In genomic region chr5:35540555-35540954, GRCm38 (mm10) we compare ENCODE assay signal across 16 mouse cellular contexts. TPM values are rescaled to one million over a fixed set of nuclear protein-coding genes. Genes with fewer than 3 reads are reported as not detected.
DNase-seq lines count a peak whose midpoint lies in the region; ATAC-seq and TF ChIP-seq lines count a peak whose summit lies in the region.
"Had no signal": no experiment of that assay in that cellular context is flagged by ENCODE, and none has a peak within 500 bp of the region (broad histone marks: within the 10 kb centered on the region; RNA-seq: fewer than 3 reads in every experiment).

No protein-coding gene starts in this region.

- no peak for TF ChIP-seq POLR2A in liver, adult 2 months (IDR thresholded peaks at IDR 0.05; ENCODE audit: extremely low read depth, insufficient read depth, low read length)

- no peak overlapping the region for H3K4me2 ChIP-seq in intestine, embryonic 16.5 days (ENCODE audit: low read depth, low read length)
- no peak overlapping the region for H3K4me2 ChIP-seq in stomach, embryonic 15.5 days
- H3K4me2 ChIP-seq: hindbrain, embryonic 15.5 days had no signal

- no peaks in the 10 kb centered on the region for H3K4me1 ChIP-seq in liver, adult 2 months (ENCODE audit: control insufficient read depth, insufficient read depth, low read length)
- H3K4me1 ChIP-seq in embryonic facial prominence, embryonic 10.5 days, result peaks cover 27% of the 10 kb centered on the region
- H3K4me1 ChIP-seq in intestine, embryonic 16.5 days (ENCODE audit: control insufficient read depth, insufficient read depth, low read length), result peaks cover 6% of the 10 kb centered on the region; the same call in 1 of the 2 replicates
- H3K4me1 ChIP-seq in stomach, embryonic 15.5 days, result peaks cover 7% of the 10 kb centered on the region; the same call in 1 of the 2 replicates
- H3K4me1 ChIP-seq: hindbrain, embryonic 15.5 days had no signal

- no peak overlapping the region for H3K4me3 ChIP-seq in liver, adult 2 months (ENCODE audit: insufficient read depth, low read depth, low read length)
- H3K4me3 ChIP-seq in embryonic facial prominence, embryonic 10.5 days, result no peak overlapping the region
- H3K4me3 ChIP-seq in intestine, embryonic 16.5 days (ENCODE audit: low read length), result no peak overlapping the region
- H3K4me3 ChIP-seq in stomach, embryonic 15.5 days (replicated peaks), result no peak overlapping the region
- H3K4me3 ChIP-seq: erythroblast, embryonic 14.5 days; hindbrain, embryonic 15.5 days had no signal

- DNase-seq in liver, adult 2 months (ENCODE audit: extremely low read depth, low read depth, low spot score), result peak; percentile 9
- DNase-seq in liver, result no peak
- DNase-seq in embryonic facial prominence, embryonic 10.5 days (ENCODE audit: low spot score), result peak; percentile 25
- no peak for DNase-seq in right cerebral cortex, postnatal 14 days
- DNase-seq in spleen, postnatal 14 days (ENCODE audit: low spot score in 2 of 2), result no peak
- DNase-seq: cerebellum, adult 9-11 months; heart, adult 11 months; right cerebral cortex, adult 18-20 months; thymus, postnatal 25 days had no signal

- H3K36me3 ChIP-seq in liver, adult 2 months (ENCODE audit: control insufficient read depth, insufficient read depth, low read length), result no peaks in the 10 kb centered on the region
- no peaks in the 10 kb centered on the region for H3K36me3 ChIP-seq in embryonic facial prominence, embryonic 10.5 days (replicated peaks)
- H3K36me3 ChIP-seq in intestine, embryonic 16.5 days (ENCODE audit: control insufficient read depth, insufficient read depth, low read length), result no peaks in the 10 kb centered on the region
- no peaks in the 10 kb centered on the region for H3K36me3 ChIP-seq in stomach, embryonic 15.5 days
- H3K36me3 ChIP-seq: hindbrain, embryonic 15.5 days had no signal

- ATAC-seq in intestine, embryonic 16.5 days, result no peak
- ATAC-seq in stomach, embryonic 15.5 days (ENCODE audit: insufficient read depth, low FRiP score, low read depth), result no peak
- ATAC-seq: Patski had no signal

- no peak overlapping the region for H3K9ac ChIP-seq in liver, adult 2 months (ENCODE audit: low read depth, low read length)
- no peak overlapping the region for H3K9ac ChIP-seq in intestine, embryonic 16.5 days (ENCODE audit: low read depth, low read length)
- no peak overlapping the region for H3K9ac ChIP-seq in stomach, embryonic 15.5 days
- H3K9ac ChIP-seq: hindbrain, embryonic 15.5 days had no signal

- peak overlapping the region; percentile 43; the same call in 1 of the 2 replicates for H3K27ac ChIP-seq in liver, adult 2 months (replicated peaks; ENCODE audit: insufficient read depth, low read depth, low read length)
- H3K27ac ChIP-seq in embryonic facial prominence, embryonic 10.5 days (replicated peaks), result peak overlapping the region; percentile 73
- peak overlapping the region; percentile 50 for H3K27ac ChIP-seq in intestine, embryonic 16.5 days (ENCODE audit: low read length)
- peak overlapping the region; percentile 57 for H3K27ac ChIP-seq in stomach, embryonic 15.5 days
- H3K27ac ChIP-seq: hindbrain, embryonic 15.5 days had no signal

- H3K27me3 ChIP-seq in liver, adult 2 months (ENCODE audit: control insufficient read depth, insufficient read depth, low read length), result no peaks in the 10 kb centered on the region
- H3K27me3 ChIP-seq in embryonic facial prominence, embryonic 10.5 days (replicated peaks; ENCODE audit: low read depth, poor library complexity, severe bottlenecking), result no peaks in the 10 kb centered on the region
- H3K27me3 ChIP-seq in intestine, embryonic 16.5 days (replicated peaks; ENCODE audit: control insufficient read depth, insufficient read depth, low read length), result no peaks in the 10 kb centered on the region
- H3K27me3 ChIP-seq in stomach, embryonic 15.5 days (replicated peaks), result no peaks in the 10 kb centered on the region
- H3K27me3 ChIP-seq: hindbrain, embryonic 15.5 days had no signal

- 0 out of 2 replicates have a peak, but pooled peaks cover 2% of the 10 kb centered on the region for H3K9me3 ChIP-seq in embryonic facial prominence, embryonic 10.5 days
- H3K9me3 ChIP-seq in intestine, embryonic 16.5 days (ENCODE audit: control insufficient read depth, low read length), result no peaks in the 10 kb centered on the region
- H3K9me3 ChIP-seq in stomach, embryonic 15.5 days, result no peaks in the 10 kb centered on the region
- H3K9me3 ChIP-seq: hindbrain, embryonic 15.5 days had no signal

- no peak for TF ChIP-seq CTCF in liver, adult 2 months (IDR thresholded peaks at IDR 0.05; ENCODE audit: low read depth, low read length)

- H3K79me2 ChIP-seq in liver, adult 2 months (ENCODE audit: control insufficient read depth, insufficient read depth, low read length), result no peaks in the 10 kb centered on the region

- WGBS in liver, adult 2 months, result 71% methylated on average over 5 of the region's 5 CpGs
- WGBS in embryonic facial prominence, embryonic 10.5 days, result 51% methylated on average over 5 of the region's 5 CpGs
- 42% methylated on average over 5 of the region's 5 CpGs for WGBS in intestine, embryonic 16.5 days
- 42% methylated on average over 5 of the region's 5 CpGs for WGBS in stomach, embryonic 15.5 days

RNA-seq across cellular contexts. Expression of gene Cpz, which starts 15.1 kb away (rescaled TPM):
- total RNA-seq in liver, adult 2 months (2014; rRNA removed), result 0.54 and 0.55 TPM in 2 replicates
- 1.2 and 1.6 TPM in 2 replicates for polyA plus RNA-seq in liver, adult 2 months (2012; rRNA removed)
- 7.1 and 7.6 TPM in 2 replicates for polyA plus RNA-seq in embryonic facial prominence, embryonic 10.5 days (2016; fragmentation: Nextera tagmentation; extraction: Ambion mirVana)
- 13.6 and 14.0 TPM in 2 replicates for polyA plus RNA-seq in intestine, embryonic 16.5 days (2015; fragmentation: Nextera tagmentation; extraction: Ambion mirVana)
- polyA plus RNA-seq in stomach, embryonic 15.5 days (2015; fragmentation: Nextera tagmentation; extraction: Ambion mirVana), result 8.3 and 10.8 TPM in 2 replicates
- total RNA-seq: monocyte, adult 5-6 weeks; neutrophil, adult 5-6 weeks had no signal
- polyA plus RNA-seq: erythroblast, embryonic 14.5 days had no signal

RNA-seq across cellular contexts. Expression of gene Trmt44, which starts 34.3 kb away (rescaled TPM):
- total RNA-seq in liver, adult 2 months (2014; rRNA removed), result 2.1 and 3.2 TPM in 2 replicates
- 2.2 and 2.6 TPM in 2 replicates for polyA plus RNA-seq in liver, adult 2 months (2012; rRNA removed)
- polyA plus RNA-seq in embryonic facial prominence, embryonic 10.5 days (2016; fragmentation: Nextera tagmentation; extraction: Ambion mirVana), result 10.0 and 10.2 TPM in 2 replicates
- 9.3 and 9.4 TPM in 2 replicates for polyA plus RNA-seq in intestine, embryonic 16.5 days (2015; fragmentation: Nextera tagmentation; extraction: Ambion mirVana)
- polyA plus RNA-seq in stomach, embryonic 15.5 days (2015; fragmentation: Nextera tagmentation; extraction: Ambion mirVana), result 7.4 and 7.7 TPM in 2 replicates

RNA-seq across cellular contexts. Expression of gene Acox3, which starts 42.3 kb away (rescaled TPM):
- 22.6 and 24.1 TPM in 2 replicates for total RNA-seq in liver, adult 2 months (2014; rRNA removed)
- polyA plus RNA-seq in liver, adult 2 months (2012; rRNA removed), result 18.0 and 22.9 TPM in 2 replicates
- polyA plus RNA-seq in embryonic facial prominence, embryonic 10.5 days (2016; fragmentation: Nextera tagmentation; extraction: Ambion mirVana), result 10.9 and 11.0 TPM in 2 replicates
- polyA plus RNA-seq in intestine, embryonic 16.5 days (2015; fragmentation: Nextera tagmentation; extraction: Ambion mirVana), result 16.1 and 23.2 TPM in 2 replicates
- polyA plus RNA-seq in stomach, embryonic 15.5 days (2015; fragmentation: Nextera tagmentation; extraction: Ambion mirVana), result 12.3 and 13.2 TPM in 2 replicates

Comparison
In these comparisons a context has a peak if more than half of its experiments do, and no peak if none do; other contexts are left out.
1. DNase-seq: peak in liver, adult 2 months (single experiment) and embryonic facial prominence, embryonic 10.5 days (single experiment); none in liver (single experiment), right cerebral cortex, postnatal 14 days (single experiment) and spleen, postnatal 14 days (0 of 2).
2. Peak in every context shown above with its lines, with median percentiles within 50 percentile points of each other: H3K27ac ChIP-seq.